Mouse (Mus musculus) forelimb bud, embryonic 11.5 days (tissue): ENCODE data around the gene Gse1.

Experiments
- DNase-seq: peaks from one replicate; pipeline ENCODE4 v3.0.0-alpha.2; 2012; ENCODE audit warnings: low read depth, low spot score

Gse1 gene

DNA sequence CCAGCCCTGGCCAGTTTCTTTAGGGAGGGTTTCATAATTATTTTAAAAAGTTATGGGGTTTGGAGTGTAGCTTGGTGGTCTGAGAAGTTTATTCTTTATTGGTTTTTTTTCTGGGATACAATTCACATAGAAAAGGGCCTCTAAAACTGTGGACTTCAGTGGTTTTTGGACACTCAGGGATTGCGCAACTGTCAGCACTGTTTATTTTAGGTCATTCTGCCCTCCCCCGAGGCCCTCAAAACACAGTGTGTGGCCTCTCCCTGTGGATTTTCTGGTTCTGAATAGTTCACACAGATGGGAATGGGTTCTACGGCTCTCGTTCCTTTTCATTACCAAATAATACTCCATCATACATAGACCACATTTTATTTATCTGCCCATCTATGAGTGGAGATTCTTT, 15.0 kb downstream of the Gse1 start:
- DNase-seq = no peak

DNA sequence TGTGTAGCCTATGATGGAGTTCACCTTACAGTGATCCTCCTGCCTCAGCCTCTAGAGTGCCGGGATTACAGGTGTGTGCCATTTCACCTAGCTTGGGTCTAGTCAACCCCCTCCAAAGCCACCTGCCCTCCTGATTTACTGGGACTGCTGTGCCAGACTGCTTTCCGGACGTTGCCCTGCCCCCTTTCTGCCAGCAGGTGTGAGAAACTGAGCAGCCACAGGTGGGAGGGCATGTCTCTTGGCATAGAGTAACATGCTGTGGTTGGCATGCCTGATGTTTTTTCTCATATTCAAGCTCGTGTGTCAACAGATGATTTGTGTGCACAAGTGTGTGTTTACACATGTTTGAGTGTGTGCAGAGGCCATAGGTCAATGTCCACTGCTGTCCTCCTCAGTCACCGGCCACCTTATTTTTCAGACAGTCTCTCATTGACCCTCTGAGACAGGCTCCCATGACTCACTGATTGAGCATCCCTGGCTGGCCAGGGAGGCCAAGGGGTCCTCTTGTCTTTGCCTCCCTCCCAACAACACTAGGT, 15.7 kb downstream of the Gse1 start:
- no peak for DNase-seq

DNA sequence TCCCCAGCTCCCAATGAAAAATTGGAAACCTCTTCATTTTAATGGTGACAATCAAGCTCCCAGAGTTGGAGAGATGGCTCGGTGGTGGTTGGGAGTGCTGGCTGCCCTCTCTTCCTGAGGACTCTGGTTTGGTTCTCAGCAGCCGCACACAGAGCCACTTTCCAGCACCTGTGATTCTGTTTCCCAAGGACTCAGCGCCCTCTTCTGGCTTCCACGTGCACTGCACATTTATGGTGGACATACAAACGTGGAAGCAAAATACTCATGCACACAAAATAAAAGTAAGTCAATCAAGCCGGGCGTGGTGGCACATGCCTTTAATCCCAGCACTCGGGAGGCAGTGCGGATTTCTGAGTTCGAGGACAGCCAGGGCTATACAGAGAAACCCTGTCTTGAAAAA, 16.3 kb downstream of the Gse1 start:
- DNase-seq = no peak

DNA sequence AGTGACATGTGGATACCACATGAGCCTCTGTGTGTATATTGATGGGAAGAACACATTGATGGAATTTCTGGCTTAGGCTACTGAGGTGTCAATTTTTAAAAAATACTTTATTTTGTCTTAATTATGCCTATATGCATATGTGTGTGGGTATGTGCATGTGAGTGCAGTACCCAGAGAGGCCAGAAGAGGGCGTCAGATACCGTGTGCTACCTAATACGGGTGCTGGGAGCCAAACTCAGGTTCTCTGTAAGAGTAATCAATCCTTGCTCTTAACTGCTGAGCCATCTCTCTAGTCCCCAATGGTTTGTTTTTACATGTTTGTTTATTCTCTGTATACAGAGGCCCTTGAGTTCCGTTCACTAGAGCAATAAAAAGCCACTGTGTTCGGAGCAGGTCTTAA, 19.4 kb downstream of the Gse1 start:
- DNase-seq = no peak

DNA sequence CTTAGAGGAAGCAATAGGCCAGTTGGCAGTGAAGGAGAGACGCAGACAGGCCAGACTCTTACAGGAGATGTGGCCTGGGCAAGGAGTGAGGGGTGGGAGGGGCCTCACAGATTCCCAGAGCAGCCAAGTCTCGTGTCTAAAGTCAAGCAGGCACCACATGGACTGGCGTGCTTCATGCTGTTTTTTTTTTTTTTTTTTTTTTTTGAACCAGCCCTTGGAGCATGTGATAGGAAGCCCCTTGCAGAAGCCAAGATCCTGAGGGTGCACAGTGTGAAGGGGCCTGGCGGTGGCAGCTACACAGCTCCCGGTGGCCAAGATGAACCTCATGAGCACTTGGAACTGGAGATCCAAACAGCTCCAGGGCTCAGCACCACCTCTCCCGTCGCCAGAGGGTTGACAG, 19.8 kb downstream of the Gse1 start:
- DNase-seq = no peak

DNA sequence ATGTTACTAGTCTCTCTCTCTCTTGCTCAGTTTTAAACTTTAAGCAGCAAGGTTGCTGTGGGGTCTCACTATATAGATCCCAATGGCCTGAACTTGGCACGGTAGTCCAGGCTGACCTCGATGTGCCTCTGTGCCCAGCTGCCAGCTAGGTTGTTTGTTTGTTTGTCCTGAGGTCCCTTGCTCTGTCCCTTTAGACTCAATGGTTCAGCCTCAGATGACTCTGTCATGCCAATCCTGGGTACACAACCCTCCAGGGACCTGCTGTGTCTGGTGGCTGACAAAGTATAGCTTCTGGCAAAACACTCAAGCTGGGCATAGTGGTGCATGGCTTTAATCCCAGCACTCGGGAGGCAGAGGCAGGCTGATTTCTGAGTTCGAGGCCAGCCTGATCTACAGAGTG, 20.2 kb downstream of the Gse1 start:
- no peak for DNase-seq

DNA sequence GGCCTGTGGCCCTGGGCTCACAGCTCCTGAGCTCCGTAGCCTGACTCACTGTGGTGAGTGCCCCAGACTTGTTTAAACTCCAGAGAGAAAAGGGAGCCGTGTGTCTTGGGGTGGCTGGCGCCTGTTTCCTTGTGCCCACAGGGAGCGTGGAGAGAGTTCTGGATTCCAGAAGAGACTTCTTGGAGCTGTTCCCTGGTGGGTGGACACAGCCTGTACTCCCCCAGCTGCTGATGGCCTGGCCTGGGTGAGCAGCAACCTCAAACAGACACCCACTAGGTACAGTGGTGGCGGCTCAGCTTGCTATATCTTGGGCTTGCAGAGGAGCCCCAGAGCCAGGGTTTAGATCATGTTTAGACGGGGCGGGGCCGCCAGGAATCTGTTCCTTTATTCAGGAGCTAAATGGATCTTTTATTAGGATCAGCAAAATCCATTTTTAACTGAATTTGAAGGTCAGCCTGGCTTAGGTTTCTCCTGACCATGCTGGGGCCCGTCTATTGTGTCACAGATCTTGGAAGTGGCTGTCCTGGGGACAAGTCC, 21.6 kb downstream of the Gse1 start:
- DNase-seq = no peak

DNA sequence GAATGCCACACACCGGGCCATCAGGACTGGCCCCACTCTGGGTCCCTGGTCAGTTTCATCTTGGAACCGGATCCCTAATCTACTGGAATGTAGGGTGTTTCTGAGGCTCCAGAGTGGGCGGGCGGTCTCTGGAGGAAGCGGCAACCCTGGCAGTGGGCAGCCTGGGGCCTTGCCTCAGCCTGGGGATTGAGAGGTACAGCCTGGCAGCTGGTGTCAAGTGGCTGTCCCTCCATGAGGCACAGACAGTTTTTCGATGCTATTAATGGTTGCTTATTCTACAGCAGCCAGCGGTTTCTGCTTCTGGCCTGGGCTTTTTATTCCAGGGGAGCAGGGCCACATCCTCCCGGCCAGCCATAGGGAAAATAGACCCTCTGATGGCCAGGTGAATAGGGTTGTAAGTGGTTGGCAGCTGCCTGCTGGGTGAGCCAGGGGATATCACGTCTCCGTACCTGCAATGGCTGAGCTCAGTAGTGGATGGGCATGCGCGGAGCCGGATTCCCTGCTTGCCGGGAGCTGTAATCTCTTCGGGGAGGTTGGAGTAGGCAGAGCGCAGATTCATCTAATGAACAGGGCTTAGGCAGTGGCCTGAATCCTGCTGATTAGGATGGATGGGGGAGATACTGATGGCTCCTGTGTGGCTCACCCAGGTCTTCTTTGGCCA, 22.6 kb downstream of the Gse1 start:
- no peak for DNase-seq

DNA sequence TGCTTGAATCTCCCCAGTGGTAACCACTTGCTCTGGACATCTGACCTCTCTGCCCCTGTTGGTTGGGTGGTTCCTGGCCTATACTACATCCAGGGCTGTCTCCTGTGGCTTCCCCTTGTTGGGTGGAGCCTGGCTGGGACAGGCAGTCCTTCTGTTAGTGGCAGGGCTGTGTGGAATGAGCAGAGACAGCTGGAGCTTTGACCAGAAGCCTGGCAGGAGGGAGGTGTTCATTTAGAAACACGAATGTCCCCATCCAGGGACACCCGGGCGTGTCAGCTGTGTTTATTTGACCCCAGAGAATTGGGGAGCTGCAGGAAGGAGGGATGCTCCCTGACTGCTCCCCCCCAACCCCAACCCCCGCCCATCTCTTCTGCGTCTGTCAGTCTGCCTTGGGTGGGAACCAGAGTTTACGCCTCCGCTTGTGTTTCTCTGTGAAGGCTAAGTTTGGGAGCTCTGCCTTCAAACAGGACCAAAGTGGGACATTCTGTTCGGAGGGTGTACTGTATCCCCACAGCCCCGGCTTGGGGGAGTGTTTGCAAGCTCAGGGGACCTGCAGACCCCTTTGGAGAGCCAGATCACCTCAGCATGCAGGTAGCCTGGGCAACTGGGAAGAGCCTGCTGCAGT, 23.3 kb downstream of the Gse1 start:
- no peak for DNase-seq

DNA sequence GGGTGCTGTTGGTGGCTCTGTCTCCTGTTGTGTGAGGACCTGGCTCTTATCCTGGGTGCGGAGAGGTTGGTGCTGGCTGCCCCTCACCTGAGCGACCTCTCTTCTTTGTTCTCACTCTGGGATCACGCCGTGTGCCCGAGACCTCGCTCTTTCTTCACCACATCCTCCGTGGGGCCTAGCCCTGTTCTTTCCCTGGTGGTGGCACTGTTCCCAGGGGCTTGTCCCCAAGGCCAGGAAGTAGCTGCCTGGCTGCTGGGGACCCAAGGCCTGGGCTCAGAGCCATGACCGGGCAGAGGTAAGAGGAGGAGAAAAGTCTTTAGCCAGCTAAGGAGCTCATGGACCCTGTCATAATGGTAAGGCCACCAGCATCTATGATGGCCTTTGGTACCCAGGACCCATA, 25.4 kb downstream of the Gse1 start:
- DNase-seq = no peak

DNA sequence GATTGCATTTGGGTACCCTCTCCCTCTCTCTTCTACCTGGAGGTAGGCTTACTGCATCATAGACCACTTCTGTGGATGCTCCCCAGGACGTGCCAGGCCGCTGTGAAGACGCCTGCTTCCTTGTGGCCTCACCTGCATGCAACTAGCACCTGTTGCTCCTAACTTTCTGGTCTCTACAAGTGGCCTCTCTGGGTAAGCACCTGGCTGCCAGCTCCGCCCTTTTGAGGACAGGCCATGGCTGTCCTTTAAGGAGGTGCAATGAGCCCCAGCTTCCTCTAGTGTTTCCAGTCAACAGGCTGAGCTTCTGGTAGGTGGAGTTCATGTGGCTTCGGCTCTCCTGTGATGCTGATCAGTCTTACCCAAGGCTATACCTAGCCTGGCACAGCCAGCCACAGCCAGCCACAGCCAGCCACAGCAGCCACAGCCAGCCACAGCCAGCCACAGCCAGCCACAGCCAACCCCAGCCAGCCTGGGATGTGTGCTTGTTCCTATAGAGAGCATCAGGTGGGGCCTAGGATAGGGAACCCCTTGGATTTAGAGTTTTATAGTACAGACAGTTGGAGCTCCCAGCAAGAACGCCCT, 27.2 kb downstream of the Gse1 start:
- DNase-seq = no peak

DNA sequence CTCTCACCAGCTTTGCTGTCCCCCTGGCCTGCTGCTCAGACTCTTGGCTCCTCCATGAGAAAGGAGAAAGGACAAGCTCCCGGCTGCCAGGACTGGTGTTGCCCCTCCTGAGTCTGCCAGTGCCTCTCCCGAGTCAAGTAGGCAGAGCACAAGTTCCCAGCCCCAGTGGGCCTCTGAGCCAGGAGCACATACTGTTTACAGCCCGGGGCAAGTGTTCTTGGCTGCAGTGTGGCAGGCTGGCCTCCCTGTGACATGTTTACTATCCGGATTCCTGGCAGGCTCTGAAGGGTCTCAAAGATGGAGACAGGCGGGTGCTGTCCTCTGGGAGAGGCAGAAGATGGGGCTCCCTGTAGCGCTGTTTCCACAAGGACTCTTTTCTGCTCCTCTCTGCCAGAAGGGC, 28.7 kb downstream of the Gse1 start:
- DNase-seq = no peak

DNA sequence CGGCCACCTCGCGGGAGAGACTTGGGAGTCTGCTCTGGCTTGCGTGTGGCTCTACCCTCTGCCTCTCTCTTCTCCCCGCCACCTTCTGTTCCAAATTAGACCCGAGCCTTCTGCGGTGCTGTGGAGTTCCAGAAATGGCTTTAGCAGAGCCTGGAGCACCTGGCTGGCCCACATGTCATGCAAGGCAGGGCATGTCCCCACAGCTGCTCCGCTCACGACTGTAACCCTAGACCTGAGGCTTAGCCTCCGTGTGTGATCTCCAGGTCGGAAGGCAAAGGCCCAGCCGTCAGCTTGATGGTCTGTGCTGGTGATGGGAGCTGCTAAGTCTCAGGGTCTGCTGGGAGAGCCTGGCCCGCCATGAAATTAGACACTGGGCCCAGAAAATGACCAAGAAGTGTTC, 30.9 kb downstream of the Gse1 start:
- peak; percentile 81 for DNase-seq

DNA sequence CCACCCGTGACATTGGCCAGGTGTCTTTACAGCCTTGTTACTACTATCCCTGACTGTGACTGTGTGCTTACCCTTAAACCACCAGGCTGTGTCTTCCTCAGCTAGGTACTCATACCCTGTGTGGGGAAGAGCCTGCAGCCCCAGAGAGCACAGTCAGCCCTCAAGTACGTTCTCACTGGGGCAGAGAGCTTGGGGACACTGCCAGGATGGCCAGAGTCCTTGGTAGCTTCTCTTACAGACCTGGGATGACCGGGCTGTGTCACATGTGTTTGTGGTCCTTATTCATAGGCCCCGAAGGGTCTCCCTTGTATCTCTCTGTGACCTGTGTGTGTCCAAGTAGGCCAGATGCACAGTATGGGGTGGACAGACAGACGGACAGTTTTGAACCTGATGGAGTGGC, 32.4 kb downstream of the Gse1 start:
- no peak for DNase-seq

DNA sequence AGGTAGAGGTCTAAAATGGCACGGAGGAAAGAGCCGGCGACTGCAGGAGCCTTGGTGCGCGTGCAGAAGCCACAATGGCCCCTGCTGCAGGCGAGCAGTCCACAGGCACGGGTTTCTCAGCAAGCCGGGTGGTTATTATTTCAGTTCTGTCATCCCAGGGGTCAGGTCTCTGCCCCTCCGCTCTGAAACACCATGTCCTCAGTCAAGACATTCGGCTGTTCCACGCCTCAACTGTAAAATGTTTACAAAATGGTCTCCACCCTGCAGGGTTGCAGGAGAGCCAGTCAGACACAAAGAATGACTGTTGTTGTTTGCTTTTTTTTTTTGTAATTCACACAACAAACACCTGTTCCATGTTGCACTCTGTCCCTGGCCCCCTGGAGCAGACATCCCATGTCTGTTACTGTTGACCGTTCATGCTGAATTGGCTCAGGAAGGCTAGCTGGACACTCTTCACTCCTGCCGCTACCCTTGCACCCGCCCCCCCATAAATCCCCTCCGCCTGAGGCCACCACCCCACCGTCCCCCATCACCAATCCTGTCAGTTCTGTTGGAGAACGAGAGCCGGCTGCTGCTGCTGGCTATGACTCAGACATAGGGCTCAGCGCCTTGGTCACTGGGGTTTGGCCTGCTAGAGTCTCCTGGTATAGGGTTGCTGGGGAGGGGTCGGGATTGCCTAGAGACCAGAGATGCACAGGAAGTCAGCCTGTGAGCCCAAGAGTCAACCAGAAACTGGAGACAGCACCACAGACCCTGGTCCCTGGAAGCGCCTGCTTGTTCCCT, 33.3 kb downstream of the Gse1 start:
- DNase-seq = peak; percentile 36

DNA sequence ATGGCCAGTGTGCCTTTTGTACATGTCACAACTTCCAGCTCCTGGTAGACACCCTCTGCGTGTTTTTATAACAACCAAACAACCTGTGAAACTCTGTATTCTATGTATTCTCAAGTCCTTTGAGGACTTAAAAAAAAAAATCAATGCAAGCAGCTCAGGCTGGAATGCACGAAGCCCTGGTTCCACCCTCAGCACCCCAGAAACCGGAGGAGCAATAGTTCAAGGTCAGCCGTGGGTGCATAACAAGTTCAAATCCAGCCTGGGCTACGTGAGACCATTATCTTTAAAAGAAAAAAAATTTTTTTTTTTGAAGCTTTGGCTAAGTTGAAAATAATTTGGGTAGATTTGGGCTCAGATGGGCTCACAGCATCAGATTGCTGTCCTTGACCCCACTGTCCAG, 35.6 kb downstream of the Gse1 start:
- DNase-seq = no peak

DNA sequence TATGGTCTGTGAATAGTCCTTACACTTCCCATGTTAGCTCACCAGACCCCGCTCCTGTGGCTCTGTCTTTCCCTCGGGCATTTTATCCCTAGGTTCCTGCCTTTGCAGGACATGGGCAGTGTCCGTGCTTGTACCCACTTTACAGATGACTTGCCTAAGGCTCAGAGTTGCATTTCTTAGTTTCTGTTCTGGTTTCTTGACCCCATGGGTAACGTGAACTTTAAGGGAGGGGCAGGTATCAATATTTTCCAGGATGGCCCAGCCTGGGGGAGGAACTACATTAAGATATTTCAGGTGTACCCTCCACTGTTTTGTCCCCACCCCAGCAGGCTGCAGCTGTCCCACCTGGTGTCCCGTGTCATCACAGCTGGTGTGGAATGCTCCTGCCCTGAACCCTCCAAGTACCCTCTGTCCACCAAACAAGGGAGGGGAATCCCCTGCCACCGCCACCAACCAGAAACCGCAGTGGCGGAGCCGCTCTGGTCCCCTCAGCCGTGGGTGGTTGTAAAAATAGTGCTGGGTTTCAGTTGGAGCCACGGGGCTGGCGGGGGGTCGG, 36.2 kb downstream of the Gse1 start:
- no peak for DNase-seq

DNA sequence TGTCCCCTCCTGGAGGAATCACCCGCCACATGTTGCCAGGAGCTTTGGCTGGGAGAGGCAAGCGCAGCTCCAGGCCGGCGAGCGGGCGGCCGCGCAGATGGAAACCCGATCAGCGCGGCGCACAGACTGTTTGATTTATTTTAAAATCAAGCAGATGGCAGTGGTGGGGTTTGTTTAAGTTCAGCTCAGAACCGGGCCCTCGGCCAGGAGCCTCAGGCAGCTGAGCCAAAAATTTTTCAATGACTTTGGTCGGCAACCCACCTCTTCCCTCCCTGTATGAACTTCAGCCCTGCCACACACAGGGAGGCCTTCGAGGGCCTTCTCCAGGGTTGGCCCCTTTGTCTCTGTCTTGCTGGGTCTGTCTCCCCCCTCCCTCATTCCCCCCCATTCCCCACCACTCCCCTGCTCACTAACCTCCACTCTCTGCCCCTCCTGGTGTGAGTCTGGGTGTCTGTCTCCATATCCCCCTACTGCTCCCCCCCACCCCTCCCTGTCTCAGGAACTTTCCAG, 36.7 kb downstream of the Gse1 start:
- DNase-seq = peak; percentile 85

DNA sequence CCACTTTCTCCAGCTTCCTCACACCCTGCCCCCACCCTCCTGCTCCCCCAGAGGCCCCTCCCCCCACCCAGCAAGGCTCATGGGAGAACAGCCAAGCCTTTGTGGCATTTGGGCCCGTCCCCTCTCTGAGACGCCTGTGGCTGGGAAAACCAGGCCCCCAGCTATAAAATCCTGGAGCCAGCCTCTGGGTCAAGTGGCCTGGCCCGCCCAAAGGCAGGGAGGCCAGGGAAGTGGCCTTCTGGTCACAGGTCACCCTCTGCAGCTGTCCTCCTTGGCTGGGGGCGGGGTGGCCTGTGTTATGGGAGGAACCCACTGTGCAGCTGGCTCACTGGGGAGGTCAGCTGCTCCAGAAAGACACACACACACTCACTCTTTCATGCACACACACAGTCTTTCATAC, 37.2 kb downstream of the Gse1 start:
- DNase-seq = peak; percentile 72

DNA sequence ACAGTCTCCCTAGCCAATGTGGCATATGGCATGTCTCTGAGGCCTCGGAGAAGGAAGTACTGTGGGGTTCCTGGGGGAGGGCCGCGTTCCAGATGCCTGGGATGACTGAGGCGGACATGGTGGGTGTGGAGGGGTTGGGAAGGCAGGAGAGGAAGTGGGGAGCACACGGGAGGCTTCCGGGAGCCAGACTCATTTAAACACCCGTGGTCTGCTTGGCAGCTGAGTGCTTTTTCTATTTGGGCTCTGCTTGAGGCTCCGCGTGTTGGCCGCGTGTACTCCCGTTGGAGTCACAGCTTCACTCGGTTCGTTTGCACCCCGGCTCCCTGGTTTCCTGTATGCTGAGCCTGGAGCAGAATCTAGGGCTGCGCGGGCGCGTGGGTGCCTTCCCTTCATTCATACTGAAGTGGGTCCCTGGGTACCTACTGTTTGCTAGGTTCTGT, 40.3 kb downstream of the Gse1 start:
- no peak for DNase-seq

DNA sequence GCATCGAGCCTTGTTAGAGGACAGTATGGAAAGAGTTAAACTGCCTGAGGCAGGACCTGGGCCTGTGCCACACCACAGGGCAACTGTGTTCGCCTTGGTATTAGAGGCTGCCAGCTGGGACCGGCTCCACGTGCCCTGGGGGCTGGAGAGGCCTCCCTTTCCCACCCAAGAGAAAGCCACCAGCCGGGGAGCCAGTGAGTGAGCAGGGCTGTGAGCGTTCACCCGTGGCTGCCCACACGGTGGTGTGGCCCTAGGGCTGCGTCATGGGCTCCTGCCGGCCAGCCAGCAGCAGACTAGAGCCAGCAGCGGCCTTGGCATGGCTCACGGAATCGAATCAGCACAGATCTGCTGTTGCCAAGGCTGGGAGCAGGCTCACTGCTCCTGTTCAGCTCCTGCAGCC, 42.2 kb downstream of the Gse1 start:
- DNase-seq = no peak

DNA sequence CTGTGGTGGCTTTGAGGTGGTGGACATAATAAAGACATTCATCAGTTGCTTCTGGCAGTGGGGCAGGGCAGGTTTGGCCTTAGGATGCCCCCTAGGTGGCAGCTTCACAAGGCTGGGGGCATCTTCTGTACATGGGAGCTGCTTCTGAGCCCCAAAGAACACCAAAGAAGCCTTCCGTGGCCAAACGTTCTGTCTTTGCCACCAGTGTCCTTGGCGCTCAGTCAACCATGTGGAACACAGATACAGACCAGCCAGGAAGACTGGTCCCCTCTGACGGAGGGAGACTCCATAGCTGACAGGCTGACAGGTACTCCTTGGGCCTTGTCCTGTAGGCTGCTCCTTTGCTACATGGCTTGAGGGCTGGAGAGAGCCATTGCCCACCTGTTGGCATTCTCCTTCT, 45.2 kb downstream of the Gse1 start:
- DNase-seq = no peak
